ENCODE assay signal across 8 mouse cellular contexts in genomic region chr2:153239021-153239859, GRCm38 (mm10). TPM values are rescaled to one million over a fixed set of nuclear protein-coding genes. Genes with fewer than 3 reads are reported as not detected.
DNase-seq lines count a peak whose midpoint lies in the region; ATAC-seq and TF ChIP-seq lines count a peak whose summit lies in the region.

No protein-coding gene starts in this region.

- no peak for TF ChIP-seq CTCF in midbrain, postnatal 0 days (IDR thresholded peaks at IDR 0.05)

- peaks cover 9 to 37% of the 10 kb centered on the region in 2 experiments for H3K4me1 ChIP-seq in heart, embryonic 14.5 days (ENCODE audit: control insufficient read depth in 2 of 2, insufficient read depth in 2 of 2, low read length in 2 of 2)
- H3K4me1 ChIP-seq in embryonic facial prominence, embryonic 14.5 days (ENCODE audit: control insufficient read depth, insufficient read depth, low read length), result peaks cover 21% of the 10 kb centered on the region
- peaks cover 31% of the 10 kb centered on the region for H3K4me1 ChIP-seq in limb, embryonic 12.5 days (replicated peaks)
- H3K4me1 ChIP-seq in midbrain, postnatal 0 days (ENCODE audit: insufficient read depth, low read length), result peaks cover 19% of the 10 kb centered on the region

- H3K4me2 ChIP-seq in heart, embryonic 14.5 days (ENCODE audit: low read length), result peak overlapping the region; percentile 91
- peak overlapping the region; percentile 92 for H3K4me2 ChIP-seq in embryonic facial prominence, embryonic 14.5 days (ENCODE audit: low read depth, low read length)
- H3K4me2 ChIP-seq in limb, embryonic 12.5 days, result peak overlapping the region; percentile 94
- peak overlapping the region; percentile 87 for H3K4me2 ChIP-seq in midbrain, postnatal 0 days (ENCODE audit: low read depth, low read length, poor library complexity, severe bottlenecking)

- no peak for DNase-seq in heart, postnatal 36 days
- no peak for DNase-seq in embryonic facial prominence, embryonic 14.5 days (ENCODE audit: low spot score)
- DNase-seq in midbrain, postnatal 0 days (ENCODE audit: low spot score), result no peak
- no peak for DNase-seq in layer of hippocampus, postnatal 25 days (ENCODE audit: extremely low spot score in 1 of 2, low spot score in 1 of 2)
- no peak for DNase-seq in spleen, postnatal 10 days (ENCODE audit: low spot score in 2 of 2)
- no peak for DNase-seq in layer of hippocampus, adult 8-10 months (ENCODE audit: low spot score in 2 of 2)

- peak overlapping the region; percentile 83 to 95 for H3K27ac ChIP-seq in heart, embryonic 14.5 days (replicated peaks in 1 of 2; ENCODE audit: control insufficient read depth in 1 of 2, insufficient read depth in 1 of 2, low read depth in 2 of 2, low read length in 2 of 2)
- H3K27ac ChIP-seq in embryonic facial prominence, embryonic 14.5 days (replicated peaks; ENCODE audit: low read depth, low read length), result peak overlapping the region; percentile 93
- H3K27ac ChIP-seq in limb, embryonic 12.5 days, result peak overlapping the region; percentile 94
- H3K27ac ChIP-seq in midbrain, postnatal 0 days (ENCODE audit: low read depth, low read length), result no peak overlapping the region

- no peaks in the 10 kb centered on the region for H3K9me3 ChIP-seq in heart, embryonic 14.5 days (ENCODE audit: control insufficient read depth, low read length)
- no peaks in the 10 kb centered on the region for H3K9me3 ChIP-seq in embryonic facial prominence, embryonic 14.5 days (ENCODE audit: control insufficient read depth, low read length)
- H3K9me3 ChIP-seq in limb, embryonic 12.5 days, result no peaks in the 10 kb centered on the region
- H3K9me3 ChIP-seq in midbrain, postnatal 0 days (ENCODE audit: low read length), result no peaks in the 10 kb centered on the region

- H3K9ac ChIP-seq in heart, embryonic 14.5 days (ENCODE audit: low read length), result peak overlapping the region; percentile 99
- H3K9ac ChIP-seq in embryonic facial prominence, embryonic 14.5 days (ENCODE audit: low read depth, low read length), result peak overlapping the region; percentile 98
- H3K9ac ChIP-seq in limb, embryonic 12.5 days (replicated peaks), result peak overlapping the region; percentile 98
- H3K9ac ChIP-seq in midbrain, postnatal 0 days (replicated peaks; ENCODE audit: low read length, poor library complexity, severe bottlenecking), result 0 out of 2 replicates have a peak overlapping the region, but pooled peaks have one; percentile 97

- H3K27me3 ChIP-seq in heart, embryonic 14.5 days (ENCODE audit: control insufficient read depth, insufficient read depth, low read length), result no peaks in the 10 kb centered on the region
- no peaks in the 10 kb centered on the region for H3K27me3 ChIP-seq in embryonic facial prominence, embryonic 14.5 days (replicated peaks; ENCODE audit: control insufficient read depth, insufficient read depth, low read length)
- no peaks in the 10 kb centered on the region for H3K27me3 ChIP-seq in limb, embryonic 12.5 days
- no peaks in the 10 kb centered on the region for H3K27me3 ChIP-seq in midbrain, postnatal 0 days (ENCODE audit: insufficient read depth, low read length)

- no peak for ATAC-seq in heart, embryonic 14.5 days (ENCODE audit: insufficient number of reproducible peaks, insufficient read depth, low FRiP score, low read depth)
- ATAC-seq in embryonic facial prominence, embryonic 14.5 days (ENCODE audit: low read depth), result no peak
- ATAC-seq in limb, embryonic 12.5 days (ENCODE audit: insufficient number of reproducible peaks, insufficient read depth, low FRiP score, low TSS enrichment, low read depth), result no peak
- no peak for ATAC-seq in midbrain, postnatal 0 days (ENCODE audit: low FRiP score)

- 25% methylated on average over 7 of the region's 7 CpGs for WGBS in heart, embryonic 14.5 days
- WGBS in embryonic facial prominence, embryonic 14.5 days, result 60% methylated on average over 7 of the region's 7 CpGs
- WGBS in limb, embryonic 12.5 days, result 64% methylated on average over 7 of the region's 7 CpGs
- 37% methylated on average over 7 of the region's 7 CpGs for WGBS in midbrain, postnatal 0 days

- intact Hi-C loops in heart, postnatal 36 days (cut with DNase I), result no loop called here

- peaks cover 29% of the 10 kb centered on the region for H3K36me3 ChIP-seq in heart, embryonic 14.5 days (ENCODE audit: control insufficient read depth, insufficient read depth, low read length)
- H3K36me3 ChIP-seq in embryonic facial prominence, embryonic 14.5 days (ENCODE audit: control insufficient read depth, insufficient read depth, low read length), result peaks cover 25% of the 10 kb centered on the region
- H3K36me3 ChIP-seq in limb, embryonic 12.5 days, result peaks cover 47% of the 10 kb centered on the region
- peaks cover 18% of the 10 kb centered on the region for H3K36me3 ChIP-seq in midbrain, postnatal 0 days (ENCODE audit: insufficient read depth, low read length)

- H3K4me3 ChIP-seq in heart, embryonic 14.5 days (ENCODE audit: control insufficient read depth in 1 of 2, insufficient read depth in 1 of 2, low read depth in 1 of 2, low read length in 2 of 2), result peak overlapping the region; percentile 97 to 98
- peak overlapping the region; percentile 97 for H3K4me3 ChIP-seq in embryonic facial prominence, embryonic 14.5 days (ENCODE audit: low read depth, low read length)
- H3K4me3 ChIP-seq in limb, embryonic 12.5 days (replicated peaks), result peak overlapping the region; percentile 98
- peak overlapping the region; percentile 94 for H3K4me3 ChIP-seq in midbrain, postnatal 0 days (ENCODE audit: low read depth, low read length)

RNA-seq across cellular contexts. Expression of gene Plagl2, which starts 2.0 kb away (rescaled TPM):
- polyA plus RNA-seq in heart, embryonic 14.5 days (2014; fragmentation: Nextera tagmentation; extraction: Ambion mirVana), result 15.5 and 16.2 TPM in 2 replicates
- 1 to 10 TPM; 4.0 to 4.2 TPM for total RNA-seq in heart, postnatal 36 days (2021)
- polyA plus RNA-seq in embryonic facial prominence, embryonic 14.5 days (2014; fragmentation: Nextera tagmentation; extraction: Ambion mirVana), result 19.1 and 21.4 TPM in 2 replicates
- polyA plus RNA-seq in limb, embryonic 12.5 days (2016; fragmentation: Nextera tagmentation; extraction: Ambion mirVana), result 13.3 and 16.6 TPM in 2 replicates
- total RNA-seq in midbrain, postnatal 0 days (2014; rRNA removed), result 6.5 and 7.0 TPM in 2 replicates
- polyA plus RNA-seq in midbrain, postnatal 0 days (2015; fragmentation: Nextera tagmentation; extraction: Ambion mirVana), result 2.5 and 2.9 TPM in 2 replicates
- 1 to 10 TPM; 4.6 to 5.4 TPM for total RNA-seq in layer of hippocampus, postnatal 25 days (2021)
- total RNA-seq in layer of hippocampus, adult 8-10 months (2022), result 1 to 10 TPM; 6.6 to 7.2 (median 6.7) TPM

RNA-seq across cellular contexts. Expression of gene Pofut1, which starts 2.1 kb away (rescaled TPM):
- polyA plus RNA-seq in heart, embryonic 14.5 days (2014; fragmentation: Nextera tagmentation; extraction: Ambion mirVana), result 5.9 and 6.6 TPM in 2 replicates
- 10 to 100 TPM; 13.7 to 14.6 TPM for total RNA-seq in heart, postnatal 36 days (2021)
- 10.8 and 11.7 TPM in 2 replicates for polyA plus RNA-seq in embryonic facial prominence, embryonic 14.5 days (2014; fragmentation: Nextera tagmentation; extraction: Ambion mirVana)
- polyA plus RNA-seq in limb, embryonic 12.5 days (2016; fragmentation: Nextera tagmentation; extraction: Ambion mirVana), result 7.2 and 7.4 TPM in 2 replicates
- 18.8 and 24.2 TPM in 2 replicates for total RNA-seq in midbrain, postnatal 0 days (2014; rRNA removed)
- polyA plus RNA-seq in midbrain, postnatal 0 days (2015; fragmentation: Nextera tagmentation; extraction: Ambion mirVana), result 3.2 and 4.6 TPM in 2 replicates
- total RNA-seq in layer of hippocampus, postnatal 25 days (2021), result 10 to 100 TPM; 14.3 to 21.1 TPM
- total RNA-seq in layer of hippocampus, adult 8-10 months (2022), result 10 to 100 TPM; 20.7 to 22.4 (median 21.6) TPM

RNA-seq across cellular contexts. Expression of gene Tspyl3, which starts 14.0 kb away (rescaled TPM):
- 4.1 and 4.4 TPM in 2 replicates for polyA plus RNA-seq in heart, embryonic 14.5 days (2014; fragmentation: Nextera tagmentation; extraction: Ambion mirVana)
- total RNA-seq in heart, postnatal 36 days (2021), result 1 to 10 TPM; 1.0 to 1.6 TPM
- polyA plus RNA-seq in embryonic facial prominence, embryonic 14.5 days (2014; fragmentation: Nextera tagmentation; extraction: Ambion mirVana), result 12.0 and 14.7 TPM in 2 replicates
- 10.3 and 11.9 TPM in 2 replicates for polyA plus RNA-seq in limb, embryonic 12.5 days (2016; fragmentation: Nextera tagmentation; extraction: Ambion mirVana)
- 30.1 and 38.8 TPM in 2 replicates for total RNA-seq in midbrain, postnatal 0 days (2014; rRNA removed)
- 54.7 and 59.4 TPM in 2 replicates for polyA plus RNA-seq in midbrain, postnatal 0 days (2015; fragmentation: Nextera tagmentation; extraction: Ambion mirVana)
- 10 to 100 TPM; 22.0 to 26.2 TPM for total RNA-seq in layer of hippocampus, postnatal 25 days (2021)
- total RNA-seq in layer of hippocampus, adult 8-10 months (2022), result 10 to 100 TPM; 22.1 to 24.5 (median 23.5) TPM

RNA-seq across cellular contexts. Expression of gene Kif3b, which starts 52.0 kb away (rescaled TPM):
- 3.8 and 4.5 TPM in 2 replicates for polyA plus RNA-seq in heart, embryonic 14.5 days (2014; fragmentation: Nextera tagmentation; extraction: Ambion mirVana)
- 1 to 10 TPM; 7.3 to 8.9 TPM for total RNA-seq in heart, postnatal 36 days (2021)
- 7.1 and 7.6 TPM in 2 replicates for polyA plus RNA-seq in embryonic facial prominence, embryonic 14.5 days (2014; fragmentation: Nextera tagmentation; extraction: Ambion mirVana)
- 7.0 TPM in 2 replicates for polyA plus RNA-seq in limb, embryonic 12.5 days (2016; fragmentation: Nextera tagmentation; extraction: Ambion mirVana)
- total RNA-seq in midbrain, postnatal 0 days (2014; rRNA removed), result 49.5 and 57.3 TPM in 2 replicates
- polyA plus RNA-seq in midbrain, postnatal 0 days (2015; fragmentation: Nextera tagmentation; extraction: Ambion mirVana), result 19.9 and 20.6 TPM in 2 replicates
- total RNA-seq in layer of hippocampus, postnatal 25 days (2021), result 10 to 100 TPM; 55.1 to 56.1 TPM
- total RNA-seq in layer of hippocampus, adult 8-10 months (2022), result 10 to 100 TPM; 46.6 to 58.4 (median 52.2) TPM

Comparison
In these comparisons a context has a peak if more than half of its experiments do, and no peak if none do; other contexts are left out.
1. RNA of gene Tspyl3, which starts 14.0 kb away (total RNA-seq): 30.1 to 38.8 TPM in midbrain, postnatal 0 days, 22.0 to 26.2 TPM in layer of hippocampus, postnatal 25 days and 22.1 to 24.5 TPM in layer of hippocampus, adult 8-10 months; 1.0 to 1.6 TPM in heart, postnatal 36 days; every median in the first group is over 4 times any median in the second.
2. Peak in every context shown above with its lines, with median percentiles within 50 percentile points of each other: H3K4me2 ChIP-seq, H3K4me3 ChIP-seq and H3K9ac ChIP-seq.